Mouse (Mus musculus): ENCODE data around the gene Ppp4r2. TPM values are rescaled to one million over a fixed set of nuclear protein-coding genes. Genes with fewer than 3 reads are reported as not detected.

Ppp4r2 gene
- total and polyA plus RNA-seq, 3 experiments = 8.0 to 89.5 (median 71.5) TPM

GRCm38 (mm10) chr6:100884594-100885225 is 51.3 kb downstream of the Ppp4r2 start:
- DNase-seq = no peak

- DNase-seq = no peak
These were observed 52.0 kb downstream of the Ppp4r2 start for GRCm38 (mm10) chr6:100885376-100885775.

- no peak for DNase-seq
These were observed 53.6 kb downstream of the Ppp4r2 start for GRCm38 (mm10) chr6:100887012-100887411.

- DNase-seq = no peak
These were observed 55.9 kb downstream of the Ppp4r2 start for GRCm38 (mm10) chr6:100889340-100889739.

- DNase-seq = no peak
These were observed 59.1 kb downstream of the Ppp4r2 start for GRCm38 (mm10) chr6:100892489-100892888.

- no peak for DNase-seq
These were observed 59.7 kb downstream of the Ppp4r2 start for GRCm38 (mm10) chr6:100893073-100893472.

GRCm38 (mm10) chr6:100895183-100895582 is 61.8 kb downstream of the Ppp4r2 start:
- no peak for DNase-seq

GRCm38 (mm10) chr6:100896883-100897282 is 63.5 kb downstream of the Ppp4r2 start:
- DNase-seq = no peak

- no peak for DNase-seq
These were observed 71.0 kb downstream of the Ppp4r2 start for GRCm38 (mm10) chr6:100904463-100904862.

- DNase-seq = no peak
These were observed 76.8 kb downstream of the Ppp4r2 start for GRCm38 (mm10) chr6:100910136-100910675.

Other genes with a start within 250 kb of the Ppp4r2 start
- 1 to 10 TPM; 8.5 to 8.6 TPM for gene Shq1, start 162.5 kb upstream of the Ppp4r2 start, total RNA-seq (2021)
- 3.7 and 4.5 TPM in 2 replicates for gene Shq1, start 162.5 kb upstream of the Ppp4r2 start, polyA plus RNA-seq (2012; rRNA removed)
- under 1 TPM; 0.40 to 0.73 TPM for gene Gxylt2, start 128.9 kb upstream of the Ppp4r2 start, total RNA-seq (2021)
- 1.1 and 2.9 TPM in 2 replicates for gene Gxylt2, start 128.9 kb upstream of the Ppp4r2 start, polyA plus RNA-seq (2012; rRNA removed)

Data from adrenal gland, adult 2 months (tissue).